Mouse (Mus musculus): ENCODE measurements around the gene Bahd1.
A peak's percentile ranks its signal among the peaks of the same experiment; 100 is the strongest.

Gene Bahd1

DNA sequence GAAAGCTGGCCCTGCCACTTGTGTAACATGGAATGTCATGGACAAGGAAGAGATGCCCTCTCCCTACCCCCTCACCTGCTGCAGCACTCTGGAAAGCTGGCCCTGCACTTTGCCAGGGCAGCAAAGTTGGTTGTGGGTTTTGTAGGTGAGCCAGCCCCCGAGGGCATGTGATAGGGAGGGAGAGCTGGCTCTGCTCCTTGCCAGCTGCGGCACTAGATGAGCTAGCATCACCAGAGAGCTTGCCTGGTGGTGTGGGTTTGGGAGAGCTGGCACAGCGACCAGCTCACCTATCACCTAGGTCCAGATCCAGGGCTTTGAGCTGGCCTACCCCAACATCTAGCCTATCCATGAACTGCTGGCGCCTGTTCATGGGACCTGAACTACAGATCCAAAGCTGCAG lies 48.6 kb downstream of the Bahd1 start:
- DNase-seq = no peak

DNA sequence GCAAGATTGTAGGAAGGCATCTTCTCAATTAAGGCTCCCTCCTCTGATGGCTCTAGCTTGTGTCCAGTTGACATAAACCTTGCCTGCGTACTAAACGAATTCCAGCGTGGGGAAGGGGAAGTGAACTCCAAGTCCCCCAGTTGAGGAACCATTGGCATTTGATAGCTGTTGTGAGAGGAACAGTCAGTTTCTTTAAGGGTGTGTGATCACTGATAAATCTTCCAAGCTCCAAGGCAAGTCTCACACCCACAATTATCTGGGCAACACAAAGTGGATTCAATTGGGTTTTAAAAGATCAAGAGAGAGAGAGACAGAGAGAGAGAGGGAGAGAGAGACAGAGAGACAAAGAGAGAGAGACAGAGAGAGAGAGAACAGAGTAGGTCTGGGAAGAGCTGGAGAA lies 49.5 kb downstream of the Bahd1 start:
- DNase-seq = no peak

- no peak for DNase-seq
These were observed 56.3 kb downstream of the Bahd1 start for GRCm38 (mm10) chr2:118956497-118956896.

GRCm38 (mm10) chr2:118959644-118960043 lies 59.5 kb downstream of the Bahd1 start:
- DNase-seq = no peak

- no peak for DNase-seq
These were observed 60.2 kb downstream of the Bahd1 start for GRCm38 (mm10) chr2:118960413-118960812.

- no peak for DNase-seq
These were observed 61.4 kb downstream of the Bahd1 start for GRCm38 (mm10) chr2:118961546-118961945.

- DNase-seq = no peak
These were observed 63.0 kb downstream of the Bahd1 start for GRCm38 (mm10) chr2:118963007-118963675.

GRCm38 (mm10) chr2:118963676-118964012 lies 63.5 kb downstream of the Bahd1 start:
- no peak for DNase-seq

DNA sequence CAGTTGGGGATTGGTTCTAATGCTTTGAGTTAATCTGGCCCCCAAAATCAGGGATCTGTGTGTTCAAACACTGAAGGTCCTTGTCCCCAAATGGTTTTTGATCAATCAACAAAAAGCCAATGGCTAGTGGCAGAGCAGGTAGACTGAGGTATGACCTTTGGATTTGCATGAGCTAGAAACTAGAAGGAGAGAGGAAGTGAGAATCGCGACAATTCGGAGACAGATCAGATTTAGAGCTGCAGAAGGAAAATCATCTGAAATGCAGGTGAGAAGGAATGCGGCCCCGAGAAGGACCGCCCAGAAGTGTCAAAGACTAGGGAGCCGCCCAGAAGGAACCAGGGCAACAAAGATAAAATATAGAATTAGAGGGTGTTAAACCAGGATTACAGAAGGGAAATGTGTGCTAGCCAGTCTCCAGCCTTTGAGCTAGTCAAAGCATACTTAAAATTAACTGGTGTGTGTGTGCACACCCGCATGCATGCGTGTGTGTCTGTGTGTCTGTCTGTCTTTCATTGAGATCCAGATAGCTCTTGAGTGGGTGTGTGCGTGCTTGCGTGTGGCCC lies 69.5 kb downstream of the Bahd1 start:
- DNase-seq = no peak

DNA sequence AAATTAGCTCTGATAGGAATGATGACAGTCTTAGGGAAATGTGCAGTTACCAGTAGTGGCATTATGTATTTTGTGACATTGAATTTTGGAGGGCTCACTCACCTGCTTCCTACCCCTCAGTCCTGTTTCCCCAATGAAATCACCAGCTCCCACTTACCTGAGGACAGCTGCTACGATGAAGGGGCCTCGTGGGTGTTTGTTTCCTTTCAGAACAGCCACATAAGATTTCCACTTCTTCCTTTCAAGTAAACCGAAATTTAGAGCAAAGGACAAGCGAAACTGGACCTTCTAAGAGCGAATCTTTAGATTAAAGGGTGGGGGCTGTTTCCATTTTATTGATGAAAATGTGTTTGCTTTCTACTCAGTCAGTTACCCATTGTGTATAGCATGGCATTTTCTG lies 71.9 kb downstream of the Bahd1 start:
- DNase-seq = no peak

DNA sequence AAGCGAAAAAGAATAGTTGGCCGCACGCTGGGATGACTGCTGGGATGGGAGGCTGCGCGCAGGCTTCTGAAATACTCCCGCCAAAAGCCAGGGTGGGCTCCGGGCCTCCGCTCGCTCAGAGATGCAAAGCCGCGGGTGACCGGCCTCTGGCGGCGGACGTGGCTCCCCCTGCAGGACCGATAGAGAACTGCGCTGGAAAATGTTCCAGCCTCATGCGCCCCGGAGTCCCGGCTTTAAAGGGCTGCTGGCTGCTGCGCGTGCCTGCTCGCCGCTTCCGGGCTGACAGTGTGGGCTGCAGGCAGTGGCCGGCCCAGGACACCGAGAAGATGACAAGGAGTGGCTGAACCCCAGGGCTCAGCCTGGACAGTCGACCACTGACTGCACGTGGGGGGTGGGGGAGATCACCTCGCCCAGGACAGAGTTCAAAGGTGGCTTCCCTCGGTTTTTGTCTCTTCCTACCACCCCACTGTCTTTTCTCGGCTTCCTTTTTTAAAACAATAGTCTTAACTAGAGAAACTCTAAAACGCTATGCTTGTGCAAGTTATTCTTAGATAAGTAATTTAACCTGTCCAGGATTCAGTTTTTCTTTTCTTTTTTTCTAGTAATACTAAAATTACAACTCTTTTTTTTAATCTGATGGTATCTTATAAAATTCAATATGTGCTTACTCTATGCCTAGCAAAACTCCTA lies 72.7 kb downstream of the Bahd1 start:
- peak; percentile 93 for DNase-seq

All from kidney, postnatal 10 days (tissue).